Mouse (Mus musculus) spleen, adult 2 months (tissue): ENCODE data around the gene Skap1.

Experiments
- CTCF ChIP-seq: fragments of 200-500 bp; IDR thresholded peaks from 2 replicates; pipeline ENCODE4 v1.5.1; 2011; ENCODE audit warnings: mild to moderate bottlenecking, inconsistent platforms; ENCODE audit not compliant: insufficient read depth, insufficient read length, insufficient replicate concordance; ENCODE audit errors: extremely low read depth
- POLR2A ChIP-seq: fragments of 200-500 bp; IDR thresholded peaks from 2 replicates; pipeline ENCODE4 v1.6.1; 2011; ENCODE audit warnings: low read depth, low read length, inconsistent platforms

- TF ChIP-seq CTCF (no peak), POLR2A (no peak)
These were observed 40.2 kb downstream of the Skap1 start for GRCm38 (mm10) chr11:96504509-96505119.
